Mouse (Mus musculus): ENCODE results near the gene Fto. TPM values are rescaled to one million over a fixed set of nuclear protein-coding genes. Genes with fewer than 3 reads are reported as not detected.

Fto gene
- polyA plus RNA-seq, 1 experiment from 2014 or later: 176 TPM

DNA sequence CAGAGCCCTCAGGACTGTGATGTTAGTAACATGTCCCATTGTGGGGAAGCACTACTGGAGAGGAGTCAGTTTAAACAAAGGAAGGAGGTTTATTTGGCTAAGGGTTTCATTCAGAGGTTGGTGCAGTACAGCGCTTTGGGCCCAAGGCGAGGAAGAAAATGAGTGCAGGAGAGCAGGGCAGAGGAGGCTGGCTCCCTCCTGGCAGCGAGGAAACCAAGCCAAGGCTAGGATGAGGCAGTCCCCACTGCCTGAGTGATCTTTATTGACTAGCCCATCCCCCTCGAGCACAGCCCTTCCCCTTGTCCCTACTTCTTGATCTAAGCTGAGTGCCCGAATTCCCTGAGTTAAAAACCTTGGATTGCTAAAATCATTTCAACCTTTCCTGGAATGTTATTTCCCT, 189.5 kb downstream of the Fto start:
- Histone ChIP-seq H3K9ac (no peak overlapping the region), H3K4me3 (no peak overlapping the region), H3K4me2 (no peak overlapping the region), H3K9me3 (no peaks in the 10 kb centered on the region), H3K27ac (no peak overlapping the region), H3K4me1 (peaks cover 11% of the 10 kb centered on the region), H3K27me3 (replicated peaks) (peaks cover 3% of the 10 kb centered on the region; the same call in 1 of the 2 replicates), H3K36me3 (replicated peaks) (no peaks in the 10 kb centered on the region)
- 28% methylated on average over 5 of the region's 5 CpGs for WGBS
- no peak for ATAC-seq (replicated peaks)

DNA sequence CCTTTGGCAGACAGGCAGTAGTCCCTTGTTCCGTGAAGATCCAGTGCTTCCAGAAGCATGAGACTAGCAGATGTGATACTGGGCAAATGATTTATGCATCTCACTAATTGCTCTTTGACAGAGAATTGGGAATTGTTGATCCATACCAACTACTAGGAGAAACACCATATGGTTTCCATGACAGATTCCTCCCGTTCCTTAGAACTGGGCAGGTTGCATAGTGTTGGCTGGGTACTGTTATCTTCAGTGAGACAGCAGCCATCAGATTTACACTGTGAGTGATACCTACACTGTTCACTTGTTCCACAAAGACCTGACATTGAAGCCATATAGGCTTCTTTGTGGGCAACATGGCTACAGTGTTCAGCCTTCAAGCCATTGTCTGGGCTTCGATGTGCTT, 191.0 kb downstream of the Fto start:
- no peaks in the 10 kb centered on the region for H3K9me3 ChIP-seq
- peaks cover 20% of the 10 kb centered on the region for H3K4me1 ChIP-seq
- H3K27ac ChIP-seq: no peak overlapping the region
- H3K4me2 ChIP-seq: no peak overlapping the region
- no peak overlapping the region for H3K4me3 ChIP-seq
- no peak for ATAC-seq (replicated peaks)
- no peak overlapping the region for H3K9ac ChIP-seq
- H3K36me3 ChIP-seq (replicated peaks): no peaks in the 10 kb centered on the region
- 82% methylated on average over 3 of the region's 3 CpGs for WGBS
- peaks cover 3% of the 10 kb centered on the region; the same call in 1 of the 2 replicates for H3K27me3 ChIP-seq (replicated peaks)

DNA sequence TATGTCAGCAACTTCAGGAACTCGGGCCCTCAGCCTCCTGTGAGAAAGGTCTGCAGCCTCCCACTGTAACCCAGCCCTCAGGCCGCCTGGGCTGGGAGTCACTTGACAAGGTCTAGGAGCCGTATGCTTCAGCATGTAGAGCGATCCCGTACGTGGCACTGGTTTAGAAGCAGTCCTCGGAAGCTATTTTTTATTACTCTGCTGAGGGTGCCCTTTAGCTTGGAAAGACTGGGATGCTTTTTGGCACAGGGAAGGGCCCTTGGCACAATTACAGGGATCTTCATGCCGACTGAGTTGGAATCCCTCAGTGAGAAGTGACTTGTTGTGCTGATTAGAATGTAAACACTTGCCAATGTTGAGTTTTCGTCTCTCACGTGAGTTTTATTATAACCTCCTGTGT, 191.6 kb downstream of the Fto start:
- Histone ChIP-seq H3K36me3 (replicated peaks) (no peaks in the 10 kb centered on the region), H3K9me3 (no peaks in the 10 kb centered on the region), H3K27ac (no peak overlapping the region), H3K4me1 (peaks cover 25% of the 10 kb centered on the region), H3K4me2 (no peak overlapping the region), H3K4me3 (no peak overlapping the region), H3K9ac (no peak overlapping the region), H3K27me3 (replicated peaks) (peaks cover 3% of the 10 kb centered on the region; the same call in 1 of the 2 replicates)
- ATAC-seq (replicated peaks): no peak
- WGBS: 73% methylated on average over 10 of the region's 10 CpGs

DNA sequence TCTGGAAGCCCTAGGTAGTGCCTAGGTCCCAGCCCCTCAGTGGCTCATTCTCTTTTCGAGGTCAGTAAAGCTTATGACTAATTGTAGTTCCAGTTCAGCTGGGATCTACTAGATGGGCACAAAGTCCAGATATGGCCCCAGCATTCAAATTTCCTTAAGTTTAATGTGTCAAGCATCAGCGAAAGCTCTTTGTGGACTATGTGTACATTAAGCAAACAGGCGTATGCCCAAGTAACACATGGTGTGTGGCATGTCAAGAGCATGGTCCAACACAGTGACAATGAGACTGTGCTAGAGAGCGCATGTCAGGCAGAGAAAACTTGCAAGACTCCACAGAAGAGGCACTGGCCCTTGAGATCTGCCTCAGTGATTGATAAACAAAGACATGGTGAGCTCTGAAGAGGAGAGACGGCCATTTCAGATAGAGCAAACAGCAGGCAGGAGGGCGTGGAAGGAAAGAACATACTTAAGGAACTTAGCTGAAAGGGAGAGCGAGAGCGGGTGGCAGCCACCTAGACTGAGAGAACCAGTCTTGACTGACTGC, 192.2 kb downstream of the Fto start:
- no peak overlapping the region for H3K4me2 ChIP-seq
- H3K27ac ChIP-seq: no peak overlapping the region
- no peaks in the 10 kb centered on the region; the same call in 1 of the 2 replicates for H3K27me3 ChIP-seq (replicated peaks)
- peaks cover 31% of the 10 kb centered on the region for H3K4me1 ChIP-seq
- H3K36me3 ChIP-seq (replicated peaks): no peaks in the 10 kb centered on the region
- whole genome bisulfite sequencing: 87% methylated on average over 8 of the region's 8 CpGs
- no peaks in the 10 kb centered on the region for H3K9me3 ChIP-seq
- ATAC-seq (replicated peaks): no peak
- H3K4me3 ChIP-seq: no peak overlapping the region
- H3K9ac ChIP-seq: no peak overlapping the region

DNA sequence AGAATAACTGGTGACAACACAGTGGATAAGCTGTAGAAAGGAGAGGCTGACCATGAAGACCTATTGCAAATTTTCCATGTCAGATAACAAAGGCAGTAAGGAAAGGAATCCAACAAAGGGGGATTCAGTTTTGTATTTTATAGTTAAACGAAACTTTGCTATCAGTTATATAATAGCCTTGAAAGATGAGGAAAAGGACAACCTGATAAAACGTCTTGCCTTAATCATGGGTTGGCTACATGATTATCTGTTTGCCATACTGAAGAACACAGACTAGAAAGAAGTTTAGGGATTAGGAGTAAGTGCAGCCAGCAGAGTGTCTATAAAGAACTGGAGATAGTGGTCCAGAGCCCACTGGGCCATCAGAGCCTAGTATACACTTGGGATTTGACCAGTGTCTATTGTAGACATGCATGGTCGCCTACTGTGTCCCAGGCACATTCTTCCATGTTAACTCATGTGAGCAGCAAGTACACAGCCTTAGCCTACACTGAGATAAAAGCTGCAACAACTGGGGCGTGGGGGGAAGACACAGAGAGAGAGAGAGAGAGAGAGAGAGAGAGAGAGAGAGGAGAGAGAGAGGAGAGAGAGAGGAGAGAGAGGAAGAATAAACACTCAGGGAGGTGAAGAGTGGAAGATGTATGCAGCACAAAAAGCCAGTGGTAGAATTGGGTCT, 192.8 kb downstream of the Fto start:
- WGBS: 79% methylated on average over 4 of the region's 4 CpGs
- H3K9ac ChIP-seq: no peak overlapping the region
- H3K27me3 ChIP-seq (replicated peaks): no peaks in the 10 kb centered on the region; the same call in 1 of the 2 replicates
- no peaks in the 10 kb centered on the region for H3K36me3 ChIP-seq (replicated peaks)
- no peaks in the 10 kb centered on the region for H3K9me3 ChIP-seq
- H3K27ac ChIP-seq: no peak overlapping the region
- ATAC-seq (replicated peaks): no peak
- H3K4me3 ChIP-seq: no peak overlapping the region
- no peak overlapping the region for H3K4me2 ChIP-seq
- peaks cover 33% of the 10 kb centered on the region for H3K4me1 ChIP-seq

DNA sequence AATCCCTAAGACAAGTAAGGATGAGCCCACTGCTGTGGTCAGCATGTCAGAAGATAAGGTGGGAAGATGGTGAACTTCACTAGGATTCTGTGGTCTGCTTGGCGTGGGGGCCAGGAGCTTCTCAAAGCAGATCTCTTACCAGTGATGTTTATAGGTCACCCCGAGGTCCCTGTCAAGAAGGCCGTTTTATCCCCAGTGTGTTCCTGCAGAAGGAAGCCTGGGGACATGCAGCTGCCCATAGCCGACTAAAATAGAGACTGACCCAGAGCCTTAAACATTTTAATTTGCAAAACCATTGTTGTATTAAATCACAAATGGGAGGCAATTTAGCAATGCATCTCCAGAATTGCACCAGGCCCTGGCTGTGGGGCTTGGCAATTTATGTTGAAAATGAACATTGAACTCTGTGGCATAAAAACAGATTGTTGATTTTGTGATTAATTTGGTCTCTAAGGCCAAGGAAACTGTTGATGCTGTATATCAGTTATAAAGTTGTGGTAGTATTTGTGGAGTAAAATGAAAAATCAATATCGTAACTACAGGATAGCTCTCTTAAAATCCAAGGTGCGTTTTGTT, 193.4 kb downstream of the Fto start:
- Histone ChIP-seq H3K9ac (no peak overlapping the region), H3K27ac (no peak overlapping the region), H3K4me1 (peaks cover 33% of the 10 kb centered on the region), H3K27me3 (replicated peaks) (no peaks in the 10 kb centered on the region; the same call in 1 of the 2 replicates), H3K9me3 (no peaks in the 10 kb centered on the region), H3K36me3 (replicated peaks) (no peaks in the 10 kb centered on the region), H3K4me2 (no peak overlapping the region), H3K4me3 (no peak overlapping the region)
- WGBS: 69% methylated on average over 6 of the region's 6 CpGs
- no peak for ATAC-seq (replicated peaks)

DNA sequence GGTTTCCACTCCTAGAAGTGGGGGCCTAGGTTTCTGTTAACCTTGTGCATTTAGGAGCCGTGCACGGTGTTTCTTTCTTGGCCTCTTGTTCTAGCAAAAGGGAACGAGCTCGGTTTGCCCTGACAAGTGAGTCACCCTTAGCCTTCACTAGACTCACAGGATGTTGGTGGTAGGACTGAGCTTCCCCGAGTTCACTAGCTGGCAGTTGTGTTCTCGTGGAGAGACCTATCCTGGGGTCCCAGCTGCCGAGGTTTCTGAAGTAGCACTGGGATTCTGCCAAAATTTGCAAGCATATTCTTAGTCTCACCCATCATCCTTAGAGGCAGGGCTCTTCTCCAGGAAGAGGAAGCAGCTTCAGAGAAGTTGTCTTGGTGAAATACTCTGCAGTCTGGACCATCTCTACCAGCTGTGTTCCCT, 194.4 kb downstream of the Fto start:
- Histone ChIP-seq H3K9ac (no peak overlapping the region), H3K9me3 (no peaks in the 10 kb centered on the region), H3K27ac (no peak overlapping the region), H3K4me1 (peaks cover 25% of the 10 kb centered on the region), H3K4me2 (no peak overlapping the region), H3K36me3 (replicated peaks) (no peaks in the 10 kb centered on the region), H3K27me3 (replicated peaks) (no peaks in the 10 kb centered on the region; the same call in 1 of the 2 replicates), H3K4me3 (no peak overlapping the region)
- ATAC-seq (replicated peaks): no peak
- WGBS: 81% methylated on average over 7 of the region's 7 CpGs

DNA sequence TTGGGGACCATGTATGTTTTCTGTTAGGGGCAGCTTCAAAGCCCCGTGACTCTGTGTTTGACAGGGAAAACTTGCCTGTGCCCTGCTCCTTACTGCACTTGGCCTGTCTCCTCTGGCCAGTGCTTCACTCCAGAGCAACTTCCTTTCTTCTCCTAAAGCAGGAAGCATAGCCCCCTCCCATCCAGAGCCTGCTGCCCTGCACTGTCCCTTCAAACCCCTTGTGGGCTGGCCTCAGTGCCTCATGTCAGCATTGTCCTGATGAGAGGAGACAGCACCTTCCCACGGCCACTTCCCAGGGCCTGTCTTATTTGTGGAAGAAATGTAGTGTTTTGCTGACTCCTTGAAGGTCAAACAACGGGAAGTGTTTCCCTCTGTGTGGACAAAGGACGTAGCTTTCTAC, 195.0 kb downstream of the Fto start:
- no peak overlapping the region for H3K9ac ChIP-seq
- no peaks in the 10 kb centered on the region; the same call in 1 of the 2 replicates for H3K27me3 ChIP-seq (replicated peaks)
- H3K4me1 ChIP-seq: peaks cover 22% of the 10 kb centered on the region
- no peaks in the 10 kb centered on the region for H3K9me3 ChIP-seq
- no peaks in the 10 kb centered on the region for H3K36me3 ChIP-seq (replicated peaks)
- no peak overlapping the region for H3K4me3 ChIP-seq
- WGBS: 58% methylated on average over 4 of the region's 4 CpGs
- no peak overlapping the region for H3K27ac ChIP-seq
- ATAC-seq (replicated peaks): no peak
- H3K4me2 ChIP-seq: no peak overlapping the region

DNA sequence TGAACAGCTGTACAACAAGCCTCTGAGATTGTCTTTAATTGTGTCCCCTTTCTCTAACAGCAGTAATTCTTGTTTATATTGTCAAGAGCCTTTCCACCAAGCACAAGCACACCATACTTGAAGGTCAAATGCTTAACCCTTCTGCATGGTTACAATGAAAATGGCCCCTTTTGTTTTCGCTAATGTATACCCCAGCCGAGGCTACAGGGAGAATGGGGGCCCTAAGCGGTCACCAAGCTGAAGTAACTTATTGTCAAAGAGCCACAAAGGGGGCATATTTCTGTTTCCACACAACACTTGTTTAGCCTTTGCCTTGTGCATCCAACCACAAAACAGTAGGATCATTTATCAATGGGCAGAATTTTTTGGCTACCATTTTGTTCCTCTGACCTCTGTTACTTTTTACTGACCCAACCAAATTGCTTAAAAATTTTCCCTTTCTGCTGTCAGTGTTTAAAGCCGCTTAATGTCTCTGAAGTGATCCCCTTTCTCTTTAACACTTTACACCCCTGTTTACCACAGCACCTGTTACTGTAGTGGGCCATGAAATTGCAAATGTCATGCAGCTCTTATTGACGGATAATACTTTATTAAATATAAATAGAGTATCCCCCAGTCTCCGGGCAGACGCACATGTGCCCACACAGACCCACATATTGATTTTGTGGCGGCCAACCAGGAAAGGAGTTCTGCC, 196.0 kb downstream of the Fto start:
- Histone ChIP-seq H3K27ac (no peak overlapping the region), H3K4me1 (peaks cover 22% of the 10 kb centered on the region), H3K9me3 (no peaks in the 10 kb centered on the region), H3K9ac (no peak overlapping the region), H3K27me3 (replicated peaks) (peaks cover 5% of the 10 kb centered on the region), H3K4me3 (no peak overlapping the region), H3K4me2 (no peak overlapping the region), H3K36me3 (replicated peaks) (no peaks in the 10 kb centered on the region)
- WGBS: 24% methylated on average over 8 of the region's 8 CpGs
- ATAC-seq (replicated peaks): no peak

DNA sequence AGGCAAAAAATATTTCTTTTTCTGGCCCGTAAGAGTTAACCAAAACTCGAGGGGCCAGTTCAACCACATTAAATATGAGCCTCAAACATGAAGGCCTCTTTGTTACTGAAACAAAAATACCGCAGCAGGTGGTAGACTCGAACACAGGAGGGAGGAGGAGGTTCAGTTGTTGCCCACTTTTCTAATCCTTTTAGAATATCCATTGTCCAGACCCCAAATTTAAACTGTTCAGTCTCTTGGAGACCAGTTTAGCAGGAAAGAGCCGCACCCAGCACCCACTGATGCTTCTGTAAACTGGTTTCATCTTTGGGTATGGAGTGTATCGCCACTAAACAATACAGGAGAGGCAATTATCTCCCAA, 196.6 kb downstream of the Fto start:
- Histone ChIP-seq H3K27ac (no peak overlapping the region), H3K36me3 (replicated peaks) (no peaks in the 10 kb centered on the region), H3K9ac (no peak overlapping the region), H3K4me3 (no peak overlapping the region), H3K27me3 (replicated peaks) (peaks cover 5% of the 10 kb centered on the region), H3K9me3 (no peaks in the 10 kb centered on the region), H3K4me1 (peaks cover 26% of the 10 kb centered on the region), H3K4me2 (no peak overlapping the region)
- ATAC-seq (replicated peaks): no peak
- 25% methylated on average over 6 of the region's 6 CpGs for WGBS

DNA sequence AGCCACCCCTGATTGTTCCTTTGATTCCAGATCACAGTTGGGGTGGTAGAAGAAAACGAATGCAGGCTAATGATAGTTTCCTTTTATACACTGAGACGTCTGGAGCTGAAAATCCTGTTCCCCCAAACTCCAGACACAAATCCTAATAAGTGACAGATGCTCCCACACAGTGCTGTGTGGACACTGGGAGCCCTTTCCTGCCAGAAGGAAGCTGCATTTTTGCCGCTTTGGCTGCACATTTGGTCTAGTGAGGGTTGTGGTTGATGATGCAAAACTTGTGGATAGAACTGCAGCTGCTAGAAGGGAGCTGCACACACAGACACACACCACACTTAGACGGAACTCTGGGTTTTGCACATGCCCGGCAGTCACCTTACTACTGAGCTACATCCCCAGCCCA, 197.4 kb downstream of the Fto start:
- H3K9ac ChIP-seq: no peak overlapping the region
- H3K4me2 ChIP-seq: no peak overlapping the region
- H3K4me1 ChIP-seq: peaks cover 31% of the 10 kb centered on the region
- H3K27me3 ChIP-seq (replicated peaks): peaks cover 5% of the 10 kb centered on the region
- WGBS: 34% methylated on average over 5 of the region's 5 CpGs
- no peak overlapping the region for H3K27ac ChIP-seq
- H3K9me3 ChIP-seq: no peaks in the 10 kb centered on the region
- no peak for ATAC-seq (replicated peaks)
- H3K36me3 ChIP-seq (replicated peaks): no peaks in the 10 kb centered on the region
- H3K4me3 ChIP-seq: no peak overlapping the region

DNA sequence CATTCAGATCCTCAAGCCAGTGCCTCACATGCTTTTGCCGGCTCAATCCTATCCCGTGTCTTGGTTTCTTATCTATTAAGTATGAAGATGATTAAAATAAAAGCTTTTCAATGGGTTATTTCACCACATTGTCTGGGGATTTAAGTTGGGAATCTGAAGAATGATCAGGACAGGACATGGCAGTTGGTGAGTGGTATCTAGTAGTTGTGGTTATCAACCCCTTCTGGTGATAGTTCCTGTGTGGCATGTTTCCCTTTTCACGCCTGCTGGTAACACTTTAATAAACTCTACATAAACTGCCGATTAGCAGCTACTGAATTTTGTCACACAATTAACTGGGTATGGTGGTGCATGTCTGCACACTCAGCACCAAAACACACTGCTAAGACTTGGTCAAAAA, 198.6 kb downstream of the Fto start:
- Histone ChIP-seq H3K36me3 (replicated peaks) (no peaks in the 10 kb centered on the region), H3K27me3 (replicated peaks) (peaks cover 5% of the 10 kb centered on the region), H3K27ac (no peak overlapping the region), H3K4me3 (no peak overlapping the region), H3K4me1 (peaks cover 39% of the 10 kb centered on the region), H3K4me2 (no peak overlapping the region), H3K9me3 (no peaks in the 10 kb centered on the region), H3K9ac (no peak overlapping the region)
- 78% methylated on average over 4 of the region's 4 CpGs for WGBS
- ATAC-seq (replicated peaks): no peak

Data from midbrain, embryonic 15.5 days (tissue).